Mouse (Mus musculus): Measurements from ENCODE around the gene Ppp4r4.

- no peak for TF ChIP-seq CTCF (IDR thresholded peaks at IDR 0.05)
- TF ChIP-seq EP300 (IDR thresholded peaks at IDR 0.05), result no peak
Measured at GRCm38 (mm10) chr12:103550047-103550446, 18.0 kb downstream of the Ppp4r4 start.
